Mouse (Mus musculus): ENCODE results near the gene Plekhh3. TPM values are rescaled to one million over a fixed set of nuclear protein-coding genes. Genes with fewer than 3 reads are reported as not detected.
A peak's percentile ranks its signal among the peaks of the same experiment; 100 is the strongest.

The Plekhh3 gene
- polyA plus RNA-seq, 1 experiment from 2014 or later, result 2.8 TPM

- DNase-seq (ENCODE audit: low spot score), result no peak
These were observed 16.4 kb upstream of the Plekhh3 start for GRCm38 (mm10) chr11:101187541-101187940.

GRCm38 (mm10) chr11:101186526-101187247, 15.5 kb upstream of the Plekhh3 start:
- no peak for DNase-seq (ENCODE audit: low spot score)

GRCm38 (mm10) chr11:101185441-101185840, 14.3 kb upstream of the Plekhh3 start:
- DNase-seq (ENCODE audit: low spot score), result no peak

GRCm38 (mm10) chr11:101184984-101185383, 13.8 kb upstream of the Plekhh3 start:
- DNase-seq (ENCODE audit: low spot score), result no peak

- DNase-seq (ENCODE audit: low spot score), result no peak
These were observed 11.8 kb upstream of the Plekhh3 start for GRCm38 (mm10) chr11:101182771-101183517.

GRCm38 (mm10) chr11:101181961-101182360, 10.8 kb upstream of the Plekhh3 start:
- no peak for DNase-seq (ENCODE audit: low spot score)

GRCm38 (mm10) chr11:101180846-101181740, 9.9 kb upstream of the Plekhh3 start:
- DNase-seq (ENCODE audit: low spot score), result peak; percentile 26

GRCm38 (mm10) chr11:101180261-101180660, 9.1 kb upstream of the Plekhh3 start:
- DNase-seq (ENCODE audit: low spot score), result no peak

- no peak for DNase-seq (ENCODE audit: low spot score)
These were observed 8.2 kb upstream of the Plekhh3 start for GRCm38 (mm10) chr11:101179306-101179705.

GRCm38 (mm10) chr11:101178061-101179058, 7.2 kb upstream of the Plekhh3 start:
- DNase-seq (ENCODE audit: low spot score), result no peak

GRCm38 (mm10) chr11:101176933-101177773, 6.0 kb upstream of the Plekhh3 start:
- peak; percentile 81 for DNase-seq (ENCODE audit: low spot score)

- DNase-seq (ENCODE audit: low spot score), result no peak
These were observed 5.1 kb upstream of the Plekhh3 start for GRCm38 (mm10) chr11:101176117-101176691.

- DNase-seq (ENCODE audit: low spot score), result no peak
These were observed 4.5 kb upstream of the Plekhh3 start for GRCm38 (mm10) chr11:101175636-101176116.

- DNase-seq (ENCODE audit: low spot score), result no peak
These were observed 3.9 kb upstream of the Plekhh3 start, which contains the start of gene Ccr10 for GRCm38 (mm10) chr11:101174851-101175628. Gene Ccr10, minus strand, starts transcription at chr11:101175443.

GRCm38 (mm10) chr11:101174389-101174745, 3.2 kb upstream of the Plekhh3 start:
- DNase-seq (ENCODE audit: low spot score), result no peak

- peak; percentile 84 for DNase-seq (ENCODE audit: low spot score)
These were observed 2.7 kb upstream of the Plekhh3 start for GRCm38 (mm10) chr11:101173631-101174388.

GRCm38 (mm10) chr11:101173112-101173511, 2.0 kb upstream of the Plekhh3 start:
- DNase-seq (ENCODE audit: low spot score), result no peak

All from thymus, postnatal 0 days (tissue).